Mouse (Mus musculus) left cerebral cortex, adult 6 months (tissue): ENCODE measurements around the gene Plekha5. TPM values are rescaled to one million over a fixed set of nuclear protein-coding genes. Genes with fewer than 3 reads are reported as not detected.

ENCODE experiments used
- long read RNA-seq, 2 experiments: library from polyadenylated mRNA; unstranded; transcript quantifications; one replicate each; pipeline ENCODE4 v2.0.0; 2019 to 2020
- polyA plus RNA-seq: library from polyadenylated mRNA; unstranded; fragments of <200 nt; fragmentation: Nextera tagmentation; gene quantifications from 2 replicates; pipeline ENCODE4 v1.2.3, GENCODE M21; 2021

Plekha5 gene
- 15.7 and 17.7 TPM in 2 replicates for polyA plus RNA-seq
- long read RNA-seq, experiment 1, partial matches to known transcripts: 34 of 77 reads
- long read RNA-seq, experiment 1, other reads (novel, unspliced or antisense): 43 of 77 reads
- long read RNA-seq, experiment 2, partial matches to known transcripts: 14 of 23 reads
- long read RNA-seq, experiment 2, other reads (novel, unspliced or antisense): 9 of 23 reads

DNA sequence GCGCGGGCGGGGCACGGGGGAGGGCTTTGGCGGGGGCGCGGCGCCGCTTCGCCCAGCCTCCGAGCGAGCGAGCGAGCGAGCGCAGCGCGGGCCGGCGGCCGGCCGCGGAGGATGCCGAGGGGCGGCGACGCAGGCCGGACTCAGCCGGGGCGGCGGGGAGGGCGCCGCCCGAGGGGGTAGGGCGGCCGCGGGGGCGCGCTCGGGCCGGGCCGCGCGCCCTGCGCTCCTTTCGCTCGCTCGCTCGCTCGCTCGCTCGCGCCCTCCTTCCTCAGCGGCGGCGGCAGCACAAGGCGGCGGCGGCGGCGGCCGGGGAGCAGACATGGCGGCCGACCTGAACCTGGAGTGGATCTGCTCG is at the start of gene Plekha5:
Plekha5 (plus strand) TSS at position 209 of the 355 bp plus-strand sequence.

DNA sequence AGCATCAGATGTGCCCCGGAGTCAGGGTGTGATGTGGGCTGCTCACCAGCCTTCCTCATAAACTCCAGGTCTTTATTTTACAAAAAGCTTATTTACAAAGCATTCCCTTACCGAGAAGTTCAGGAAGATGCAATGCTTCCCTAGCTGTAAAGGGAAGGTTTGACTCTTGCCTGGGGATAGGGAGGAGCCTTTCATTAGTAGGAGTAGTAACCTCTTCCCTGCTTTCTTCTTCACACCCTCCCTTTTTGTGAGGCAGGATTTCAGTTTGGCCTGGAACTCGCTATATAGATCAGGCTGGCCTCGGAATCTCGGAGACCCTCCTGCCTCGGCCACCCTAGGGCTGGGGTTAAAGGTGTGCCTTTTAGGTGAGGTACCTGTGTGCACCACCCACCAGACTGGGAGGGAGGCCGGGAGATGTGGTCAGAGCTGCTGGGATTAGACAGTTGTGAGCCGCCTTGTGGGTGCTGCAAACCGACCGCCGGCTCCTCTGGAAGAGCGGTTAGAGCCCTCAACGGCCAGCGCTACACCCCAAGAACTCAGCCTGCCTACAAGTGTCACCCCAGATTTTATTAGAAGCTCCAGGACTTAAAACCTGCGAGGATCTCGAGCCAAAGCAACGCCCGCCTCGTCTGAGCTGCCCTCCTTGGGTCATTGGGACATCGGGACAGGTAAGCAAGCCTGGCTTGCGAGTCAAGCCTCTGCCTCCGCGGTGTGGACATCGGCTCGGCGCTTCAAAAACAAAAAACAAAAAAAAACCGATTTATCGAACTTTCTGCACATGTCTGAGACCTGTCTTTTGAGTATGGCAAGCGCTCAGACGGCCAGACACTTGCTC is 198.8 kb downstream of the Plekha5 start, which contains the start of gene Aebp2:
Aebp2 (plus strand) TSS at position 273 of the 835 bp plus-strand sequence.

Other genes with a start within 250 kb of the Plekha5 start
- 3.6 and 5.2 TPM in 2 replicates for gene Aebp2, start 198.6 kb downstream of the Plekha5 start, polyA plus RNA-seq